Mouse (Mus musculus): ENCODE measurements around the gene Opcml. TPM values are rescaled to one million over a fixed set of nuclear protein-coding genes. Genes with fewer than 3 reads are reported as not detected.

The Opcml gene
- polyA plus RNA-seq, 1 experiment: 1.8 TPM

GRCm38 (mm10) chr9:28131521-28131920 is 340.9 kb downstream of the Opcml start:
- no peak overlapping the region for H3K4me3 ChIP-seq (ENCODE audit: insufficient read depth, low read depth, low read length)
- no peak overlapping the region for H3K27ac ChIP-seq (replicated peaks; ENCODE audit: low read depth, low read length)
- no peaks in the 10 kb centered on the region for H3K4me1 ChIP-seq (ENCODE audit: control insufficient read depth, insufficient read depth, insufficient read length, low read length)

GRCm38 (mm10) chr9:28136614-28137013 is 346.0 kb downstream of the Opcml start:
- no peak overlapping the region for H3K27ac ChIP-seq (replicated peaks; ENCODE audit: low read depth, low read length)
- no peak overlapping the region for H3K4me3 ChIP-seq (ENCODE audit: insufficient read depth, low read depth, low read length)
- H3K4me1 ChIP-seq (ENCODE audit: control insufficient read depth, insufficient read depth, insufficient read length, low read length): no peaks in the 10 kb centered on the region

- Histone ChIP-seq H3K4me3 (ENCODE audit: insufficient read depth, low read depth, low read length) (no peak overlapping the region), H3K4me1 (ENCODE audit: control insufficient read depth, insufficient read depth, insufficient read length, low read length) (no peaks in the 10 kb centered on the region), H3K27ac (replicated peaks; ENCODE audit: low read depth, low read length) (no peak overlapping the region)
Observed at GRCm38 (mm10) chr9:28139957-28140597, 349.5 kb downstream of the Opcml start.

- Histone ChIP-seq H3K4me3 (ENCODE audit: insufficient read depth, low read depth, low read length) (no peak overlapping the region), H3K27ac (replicated peaks; ENCODE audit: low read depth, low read length) (no peak overlapping the region), H3K4me1 (ENCODE audit: control insufficient read depth, insufficient read depth, insufficient read length, low read length) (no peaks in the 10 kb centered on the region)
Observed at GRCm38 (mm10) chr9:28149507-28149906, 358.9 kb downstream of the Opcml start.

- no peak overlapping the region for H3K27ac ChIP-seq (replicated peaks; ENCODE audit: low read depth, low read length)
- H3K4me1 ChIP-seq (ENCODE audit: control insufficient read depth, insufficient read depth, insufficient read length, low read length): no peaks in the 10 kb centered on the region
- no peak overlapping the region for H3K4me3 ChIP-seq (ENCODE audit: insufficient read depth, low read depth, low read length)
Observed at GRCm38 (mm10) chr9:28153748-28154147, 363.2 kb downstream of the Opcml start.

- Histone ChIP-seq H3K27ac (replicated peaks; ENCODE audit: low read depth, low read length) (no peak overlapping the region), H3K4me1 (ENCODE audit: control insufficient read depth, insufficient read depth, insufficient read length, low read length) (no peaks in the 10 kb centered on the region), H3K4me3 (ENCODE audit: insufficient read depth, low read depth, low read length) (no peak overlapping the region)
Observed at GRCm38 (mm10) chr9:28157092-28157491, 366.5 kb downstream of the Opcml start.

GRCm38 (mm10) chr9:28160953-28161352 is 370.4 kb downstream of the Opcml start:
- no peak overlapping the region for H3K27ac ChIP-seq (replicated peaks; ENCODE audit: low read depth, low read length)
- H3K4me3 ChIP-seq (ENCODE audit: insufficient read depth, low read depth, low read length): no peak overlapping the region
- no peaks in the 10 kb centered on the region for H3K4me1 ChIP-seq (ENCODE audit: control insufficient read depth, insufficient read depth, insufficient read length, low read length)

GRCm38 (mm10) chr9:28163946-28164345 is 373.4 kb downstream of the Opcml start:
- H3K27ac ChIP-seq (replicated peaks; ENCODE audit: low read depth, low read length): no peak overlapping the region
- H3K4me3 ChIP-seq (ENCODE audit: insufficient read depth, low read depth, low read length): no peak overlapping the region
- H3K4me1 ChIP-seq (ENCODE audit: control insufficient read depth, insufficient read depth, insufficient read length, low read length): no peaks in the 10 kb centered on the region

- no peak overlapping the region for H3K4me3 ChIP-seq (ENCODE audit: insufficient read depth, low read depth, low read length)
- H3K27ac ChIP-seq (replicated peaks; ENCODE audit: low read depth, low read length): no peak overlapping the region
- H3K4me1 ChIP-seq (ENCODE audit: control insufficient read depth, insufficient read depth, insufficient read length, low read length): no peaks in the 10 kb centered on the region
Observed at GRCm38 (mm10) chr9:28171890-28172289, 381.3 kb downstream of the Opcml start.

GRCm38 (mm10) chr9:28177052-28177451 is 386.5 kb downstream of the Opcml start:
- Histone ChIP-seq H3K4me3 (ENCODE audit: insufficient read depth, low read depth, low read length) (no peak overlapping the region), H3K27ac (replicated peaks; ENCODE audit: low read depth, low read length) (no peak overlapping the region), H3K4me1 (ENCODE audit: control insufficient read depth, insufficient read depth, insufficient read length, low read length) (no peaks in the 10 kb centered on the region)

GRCm38 (mm10) chr9:28178123-28178887 is 387.7 kb downstream of the Opcml start:
- Histone ChIP-seq H3K4me3 (ENCODE audit: insufficient read depth, low read depth, low read length) (no peak overlapping the region), H3K4me1 (ENCODE audit: control insufficient read depth, insufficient read depth, insufficient read length, low read length) (no peaks in the 10 kb centered on the region), H3K27ac (replicated peaks; ENCODE audit: low read depth, low read length) (no peak overlapping the region)

GRCm38 (mm10) chr9:28181916-28182315 is 391.3 kb downstream of the Opcml start:
- Histone ChIP-seq H3K4me1 (ENCODE audit: control insufficient read depth, insufficient read depth, insufficient read length, low read length) (no peaks in the 10 kb centered on the region), H3K4me3 (ENCODE audit: insufficient read depth, low read depth, low read length) (no peak overlapping the region), H3K27ac (replicated peaks; ENCODE audit: low read depth, low read length) (no peak overlapping the region)

GRCm38 (mm10) chr9:28190226-28190625 is 399.7 kb downstream of the Opcml start:
- H3K4me1 ChIP-seq (ENCODE audit: control insufficient read depth, insufficient read depth, insufficient read length, low read length): no peaks in the 10 kb centered on the region
- H3K27ac ChIP-seq (replicated peaks; ENCODE audit: low read depth, low read length): no peak overlapping the region
- no peak overlapping the region for H3K4me3 ChIP-seq (ENCODE audit: insufficient read depth, low read depth, low read length)

- H3K4me3 ChIP-seq (ENCODE audit: insufficient read depth, low read depth, low read length): no peak overlapping the region
- H3K4me1 ChIP-seq (ENCODE audit: control insufficient read depth, insufficient read depth, insufficient read length, low read length): no peaks in the 10 kb centered on the region
- no peak overlapping the region for H3K27ac ChIP-seq (replicated peaks; ENCODE audit: low read depth, low read length)
Observed at GRCm38 (mm10) chr9:28190751-28191150, 400.2 kb downstream of the Opcml start.

- Histone ChIP-seq H3K4me3 (ENCODE audit: insufficient read depth, low read depth, low read length) (no peak overlapping the region), H3K27ac (replicated peaks; ENCODE audit: low read depth, low read length) (no peak overlapping the region), H3K4me1 (ENCODE audit: control insufficient read depth, insufficient read depth, insufficient read length, low read length) (no peaks in the 10 kb centered on the region)
Observed at GRCm38 (mm10) chr9:28196550-28196949, 406.0 kb downstream of the Opcml start.

GRCm38 (mm10) chr9:28197061-28197460 is 406.5 kb downstream of the Opcml start:
- Histone ChIP-seq H3K4me3 (ENCODE audit: insufficient read depth, low read depth, low read length) (no peak overlapping the region), H3K27ac (replicated peaks; ENCODE audit: low read depth, low read length) (no peak overlapping the region), H3K4me1 (ENCODE audit: control insufficient read depth, insufficient read depth, insufficient read length, low read length) (no peaks in the 10 kb centered on the region)
